Mouse (Mus musculus): Measurements from ENCODE around the gene Kansl1.

DNA sequence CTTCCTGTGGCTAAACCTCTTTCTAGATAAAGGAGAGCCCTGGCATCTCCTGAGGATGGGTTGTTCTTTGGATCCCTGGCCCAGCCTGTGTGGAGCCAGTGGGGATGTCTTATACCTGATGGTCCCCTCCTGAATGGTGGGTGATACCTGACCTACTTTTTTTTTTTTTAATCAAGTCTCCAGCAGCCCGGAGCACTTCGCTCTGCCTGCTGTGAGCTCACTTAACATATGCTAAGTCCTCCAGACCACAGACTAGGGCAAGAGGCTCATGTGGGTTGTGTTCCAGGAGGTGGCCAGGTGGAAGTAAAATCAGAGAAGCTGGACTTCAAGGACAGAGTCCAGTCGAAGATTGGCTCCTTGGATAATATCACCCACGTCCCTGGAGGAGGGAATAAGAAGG lies 146.5 kb downstream of the Kansl1 start:
- TF ChIP-seq CTCF (IDR thresholded peaks at IDR 0.05; ENCODE audit: low read depth, low read length), result no peak
- no peak for TF ChIP-seq TAL1 (conservative IDR thresholded peaks at IDR 0.05; ENCODE audit: low read depth, low read length)
- no peak for TF ChIP-seq POLR2AphosphoS5 (IDR thresholded peaks at IDR 0.05; ENCODE audit: insufficient replicate concordance, low read depth, low read length)
- TF ChIP-seq GATA1 (IDR thresholded peaks at IDR 0.05; ENCODE audit: borderline replicate concordance, low read length), result no peak
